Mouse (Mus musculus) stomach, embryonic 16.5 days (tissue): ENCODE data around the gene Gm12184. TPM values are rescaled to one million over a fixed set of nuclear protein-coding genes. Genes with fewer than 3 reads are reported as not detected.
"Not testable (repeated sequence)": the region's sequence is repeated elsewhere in the genome, so short reads cannot be mapped to it uniquely, and the experiment has no call there.

Experiments used
- ATAC-seq: fragments of 200-750 bp; cut with Nextera tagmentation; 2 replicates; pipeline ENCODE4 v1.8.0; 2017; ENCODE audit warnings: moderate number of reproducible peaks, moderate TSS enrichment; ENCODE audit not compliant: insufficient read depth, low FRiP score
- H3K27ac ChIP-seq: fragments of 300-500 bp; sonication (generic); 2 replicates; pipeline ENCODE4 v1.5.1; 2014; ENCODE audit warnings: low read length
- H3K27me3 ChIP-seq: fragments of 300-500 bp; sonication (generic); 2 replicates; pipeline ENCODE4 v1.6.1; 2014; ENCODE audit warnings: low read length, control low read depth, mixed read lengths; ENCODE audit not compliant: control insufficient read depth, insufficient read depth
- H3K36me3 ChIP-seq: fragments of 300-500 bp; sonication (generic); 2 replicates; pipeline ENCODE4 v1.6.1; 2014; ENCODE audit warnings: low read length; ENCODE audit not compliant: control insufficient read depth, insufficient read depth
- H3K4me1 ChIP-seq: fragments of 300-500 bp; sonication (generic); 2 replicates; pipeline ENCODE4 v1.6.1; 2014; ENCODE audit warnings: low read length, control low read depth, mixed read lengths; ENCODE audit not compliant: control insufficient read depth, insufficient read depth
- H3K4me2 ChIP-seq: fragments of 300-500 bp; sonication (generic); 2 replicates; pipeline ENCODE4 v1.6.1; 2014; ENCODE audit warnings: low read depth, low read length, mixed read lengths
- H3K4me3 ChIP-seq: fragments of 300-500 bp; sonication (generic); replicated peaks from 2 replicates; pipeline ENCODE4 v1.5.1; 2014; ENCODE audit warnings: mild to moderate bottlenecking, low read length
- H3K9ac ChIP-seq: fragments of 300-500 bp; sonication (generic); 2 replicates; pipeline ENCODE4 v1.6.1; 2014; ENCODE audit warnings: low read length
- H3K9me3 ChIP-seq: fragments of 300-500 bp; sonication (generic); replicated peaks from 2 replicates; pipeline ENCODE4 v1.6.1; 2016; ENCODE audit warnings: low read length, control low read depth; ENCODE audit not compliant: control insufficient read depth
- WGBS: fragments of 180-500 bp; shearing (Covaris S2); extraction: QIAGEN DNeasy Blood & Tissue Kit; methylation state at CpG from one replicate; pipeline ENCODE4 v1.1.7; 2014; 5-methylcytosine and 5-hydroxymethylcytosine counted together
- polyA plus RNA-seq: library from polyadenylated mRNA; unstranded; fragments of >200 nt; fragmentation: Nextera tagmentation; extraction: Ambion mirVana; gene quantifications from 2 replicates; pipeline ENCODE4 v1.2.1, GENCODE M21; 2015

Gene Gm12184
- polyA plus RNA-seq, 1 experiment from 2014 or later = 0.98 TPM

- ATAC-seq = peak; percentile 92
- H3K9ac ChIP-seq = peak within 1 kb of the TSS; percentile 96
- peaks cover 26% of the 10 kb centered on the region for H3K36me3 ChIP-seq
- peaks cover 13% of the 10 kb centered on the region for H3K4me1 ChIP-seq
- H3K4me3 ChIP-seq = peak within 1 kb of the TSS; percentile 91
- under 1% methylated on average over 47 of the region's 47 CpGs for WGBS
- peak within 1 kb of the TSS; percentile 97 for H3K4me2 ChIP-seq
- no peaks in the 10 kb centered on the region for H3K27me3 ChIP-seq
- no peaks in the 10 kb centered on the region for H3K9me3 ChIP-seq
- peak within 1 kb of the TSS; percentile 99 for H3K27ac ChIP-seq
Measured at GRCm38 (mm10) chr11:48799921-48800701, 26.3 kb downstream of the Gm12184 start, which contains the start of gene Rack1. Rack1 (plus strand) TSS chr11:48800332.

- peak overlapping the region; percentile 97 for H3K4me2 ChIP-seq
- H3K27me3 ChIP-seq = no peaks in the 10 kb centered on the region
- H3K9ac ChIP-seq = peak overlapping the region; percentile 96
- H3K4me1 ChIP-seq = peaks cover 13% of the 10 kb centered on the region
- peak overlapping the region; percentile 99 for H3K27ac ChIP-seq
- WGBS = 6% methylated on average over 18 of the region's 18 CpGs
- H3K4me3 ChIP-seq = peak overlapping the region; percentile 91
- no peaks in the 10 kb centered on the region for H3K9me3 ChIP-seq
- ATAC-seq = peak; percentile 30; the same call in 1 of the 2 replicates
- peaks cover 17% of the 10 kb centered on the region for H3K36me3 ChIP-seq
Measured at GRCm38 (mm10) chr11:48798984-48799920, 27.2 kb downstream of the Gm12184 start.

GRCm38 (mm10) chr11:48798308-48798707 lies 28.1 kb downstream of the Gm12184 start:
- Histone ChIP-seq H3K9me3 (no peaks in the 10 kb centered on the region), H3K27me3 (no peaks in the 10 kb centered on the region), H3K27ac (0 out of 2 replicates have a peak overlapping the region, but pooled peaks have one; percentile 6), H3K4me3 (no peak overlapping the region), H3K36me3 (peaks cover 8% of the 10 kb centered on the region), H3K4me1 (peaks cover 13% of the 10 kb centered on the region), H3K4me2 (peak overlapping the region; percentile 97), H3K9ac (0 out of 2 replicates have a peak overlapping the region, but pooled peaks have one; percentile 31)
- WGBS = 73% methylated on average over 7 of the region's 7 CpGs
- no peak for ATAC-seq

- 70% methylated on average over 5 of the region's 5 CpGs for WGBS
- H3K4me1 ChIP-seq = peaks cover 10% of the 10 kb centered on the region
- H3K27me3 ChIP-seq = no peaks in the 10 kb centered on the region
- ATAC-seq = no peak
- H3K9ac ChIP-seq = no peak overlapping the region
- no peak overlapping the region for H3K4me3 ChIP-seq
- H3K27ac ChIP-seq = no peak overlapping the region
- H3K9me3 ChIP-seq = no peaks in the 10 kb centered on the region
- H3K36me3 ChIP-seq = no peaks in the 10 kb centered on the region; the same call in 1 of the 2 replicates
- H3K4me2 ChIP-seq = no peak overlapping the region
Measured at GRCm38 (mm10) chr11:48797287-48797686, 29.2 kb downstream of the Gm12184 start.

GRCm38 (mm10) chr11:48796290-48796689 lies 30.2 kb downstream of the Gm12184 start:
- no peak overlapping the region for H3K4me3 ChIP-seq
- peaks cover under 1% of the 10 kb centered on the region; the same call in 1 of the 2 replicates for H3K4me1 ChIP-seq
- H3K27me3 ChIP-seq = no peaks in the 10 kb centered on the region
- no peaks in the 10 kb centered on the region for H3K36me3 ChIP-seq
- no peak overlapping the region for H3K9ac ChIP-seq
- no peak overlapping the region for H3K27ac ChIP-seq
- 79% methylated on average over 4 of the region's 4 CpGs for whole genome bisulfite sequencing
- H3K9me3 ChIP-seq = no peaks in the 10 kb centered on the region
- no peak overlapping the region for H3K4me2 ChIP-seq
- no peak for ATAC-seq

- no peak overlapping the region for H3K4me2 ChIP-seq
- H3K9me3 ChIP-seq = no peaks in the 10 kb centered on the region
- H3K4me3 ChIP-seq = no peak overlapping the region
- no peak overlapping the region for H3K9ac ChIP-seq
- H3K27me3 ChIP-seq = no peaks in the 10 kb centered on the region
- 87% methylated on average over 7 of the region's 7 CpGs for WGBS
- peaks cover 2% of the 10 kb centered on the region; the same call in 1 of the 2 replicates for H3K4me1 ChIP-seq
- H3K27ac ChIP-seq = no peak overlapping the region
- ATAC-seq = no peak
- no peaks in the 10 kb centered on the region for H3K36me3 ChIP-seq
Measured at GRCm38 (mm10) chr11:48795221-48795620, 31.2 kb downstream of the Gm12184 start.

GRCm38 (mm10) chr11:48793184-48793583 lies 33.3 kb downstream of the Gm12184 start:
- Histone ChIP-seq H3K9me3 (no peaks in the 10 kb centered on the region), H3K4me1 (0 out of 2 replicates have a peak, but pooled peaks cover 3% of the 10 kb centered on the region), H3K9ac (no peak overlapping the region), H3K4me2 (no peak overlapping the region), H3K27ac (no peak overlapping the region), H3K4me3 (no peak overlapping the region), H3K36me3 (no peaks in the 10 kb centered on the region), H3K27me3 (no peaks in the 10 kb centered on the region)
- 95% methylated on average over 3 of the region's 3 CpGs for WGBS
- no peak for ATAC-seq

- WGBS = 87% methylated on average over 9 of the region's 9 CpGs
Measured at GRCm38 (mm10) chr11:48791894-48792293, 34.6 kb downstream of the Gm12184 start.

More at GRCm38 (mm10) chr11:48791894-48792293, 34.6 kb downstream of the Gm12184 start:
- not testable (repeated sequence) for H3K27ac ChIP-seq, H3K4me1 ChIP-seq, H3K4me3 ChIP-seq, H3K4me2 ChIP-seq, H3K36me3 ChIP-seq, ATAC-seq, H3K9ac ChIP-seq, H3K27me3 ChIP-seq, H3K9me3 ChIP-seq
